19 mouse cellular contexts compared by ENCODE assay signal in the genomic region with DNA sequence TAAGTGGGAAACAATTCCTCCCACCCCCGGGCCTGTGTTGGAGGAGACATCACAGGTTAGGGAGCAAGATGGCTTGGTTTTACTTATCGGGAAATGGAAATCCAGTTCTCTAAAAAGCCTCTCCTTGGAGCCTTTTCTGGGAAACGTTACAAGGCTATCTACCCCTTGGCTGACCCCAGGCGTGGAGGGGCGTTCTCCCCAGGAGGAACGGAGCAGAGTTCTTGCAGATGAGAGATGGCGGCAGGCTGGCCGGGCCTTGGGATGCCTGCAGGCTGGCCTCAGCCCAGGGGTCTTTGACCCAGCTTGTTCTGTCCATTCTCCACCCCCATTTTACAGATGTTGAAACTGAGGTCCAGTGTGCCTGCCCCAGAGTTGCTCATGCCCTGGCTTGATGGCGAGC. TPM values are rescaled to one million over a fixed set of nuclear protein-coding genes. Genes with fewer than 3 reads are reported as not detected.
DNase-seq lines count a peak whose midpoint lies in the region; ATAC-seq and TF ChIP-seq lines count a peak whose summit lies in the region.
"Had no signal": no experiment of that assay in that cellular context is flagged by ENCODE, and none has a peak within 500 bp of the region (broad histone marks: within the 10 kb centered on the region; RNA-seq: fewer than 3 reads in every experiment).

No protein-coding gene starts in this region.

- no peaks in the 10 kb centered on the region for H3K27me3 ChIP-seq in heart, embryonic 11.5 days (ENCODE audit: control insufficient read depth, insufficient read depth, low read length)
- H3K27me3 ChIP-seq in heart, postnatal 0 days (ENCODE audit: control insufficient read depth, insufficient read depth, low read length): no peaks in the 10 kb centered on the region
- H3K27me3 ChIP-seq: forebrain, embryonic 13.5 days; midbrain, embryonic 12.5 days; neural tube, embryonic 13.5 days had no signal

- no peak overlapping the region for H3K27ac ChIP-seq in heart, embryonic 11.5 days (ENCODE audit: low read depth, low read length)
- 0 out of 2 replicates have a peak overlapping the region, but pooled peaks have one; percentile 2 for H3K27ac ChIP-seq in heart, postnatal 0 days (ENCODE audit: low read depth)
- H3K27ac ChIP-seq: embryonic facial prominence, embryonic 10.5 days; forebrain, embryonic 13.5 days; midbrain, embryonic 12.5 days; neural tube, embryonic 13.5 days had no signal

- peak; percentile 97 for DNase-seq in heart, adult 11 months
- DNase-seq in urinary bladder, postnatal 14 days (ENCODE audit: low spot score): peak; percentile 49
- no peak for DNase-seq in urinary bladder, adult 2 months (ENCODE audit: low spot score)
- no peak for DNase-seq in heart, postnatal 0 days (ENCODE audit: low spot score)
- DNase-seq in cerebellum, adult 9-10 months: no peak
- no peak for DNase-seq in cerebellum, adult 9-11 months
- DNase-seq: cerebellum, postnatal 36 days; liver; right cerebral cortex, postnatal 25 days; thymus, adult 18-20 months had no signal

- no peaks in the 10 kb centered on the region for H3K4me1 ChIP-seq in heart, embryonic 11.5 days (ENCODE audit: control insufficient read depth, insufficient read depth, low read length)
- H3K4me1 ChIP-seq in heart, postnatal 0 days (ENCODE audit: control insufficient read depth, insufficient read depth): no peaks in the 10 kb centered on the region
- H3K4me1 ChIP-seq: midbrain, embryonic 12.5 days had no signal

- WGBS in heart, embryonic 11.5 days (ENCODE audit: insufficient replicate concordance): 80% methylated on average over 9 of the region's 9 CpGs
- WGBS in heart, postnatal 0 days: 57% methylated on average over 9 of the region's 9 CpGs

- no peak overlapping the region for H3K4me2 ChIP-seq in heart, embryonic 11.5 days
- no peak overlapping the region for H3K4me2 ChIP-seq in heart, postnatal 0 days (ENCODE audit: low read depth, low read length)
- H3K4me2 ChIP-seq: forebrain, embryonic 13.5 days; midbrain, embryonic 12.5 days; neural tube, embryonic 13.5 days had no signal

- H3K4me3 ChIP-seq in heart, embryonic 11.5 days (ENCODE audit: low read depth, low read length): no peak overlapping the region
- H3K4me3 ChIP-seq in heart, postnatal 0 days (ENCODE audit: low read depth, low read length): no peak overlapping the region
- H3K4me3 ChIP-seq: embryonic facial prominence, embryonic 10.5 days; forebrain, embryonic 13.5 days; midbrain, embryonic 12.5 days; neural tube, embryonic 13.5 days had no signal

- no peak for ATAC-seq in heart, embryonic 11.5 days (replicated peaks; ENCODE audit: insufficient number of reproducible peaks, low FRiP score, low TSS enrichment)
- peak; percentile 25; the same call in 1 of the 2 replicates for ATAC-seq in heart, postnatal 0 days (ENCODE audit: insufficient read depth, low read depth)
- ATAC-seq in megakaryocyte-erythroid progenitor cell, adult 5-6 weeks (replicated peaks; ENCODE audit: low FRiP score, low TSS enrichment, poor library complexity, severe bottlenecking): no peak
- ATAC-seq: CD4-positive, CD25-positive, alpha-beta regulatory T cell, adult 4 months; forebrain, embryonic 13.5 days; hindbrain, embryonic 16.5 days had no signal

- no peak overlapping the region for H3K9ac ChIP-seq in heart, embryonic 11.5 days (ENCODE audit: low read depth, low read length)
- H3K9ac ChIP-seq in heart, postnatal 0 days (replicated peaks; ENCODE audit: low read depth, low read length): no peak overlapping the region
- H3K9ac ChIP-seq: forebrain, embryonic 13.5 days; midbrain, embryonic 12.5 days; neural tube, embryonic 13.5 days had no signal

- no peaks in the 10 kb centered on the region for H3K9me3 ChIP-seq in heart, embryonic 11.5 days (replicated peaks; ENCODE audit: control insufficient read depth, low read length)
- no peaks in the 10 kb centered on the region for H3K9me3 ChIP-seq in heart, postnatal 0 days (replicated peaks; ENCODE audit: control insufficient read depth, low read length)
- H3K9me3 ChIP-seq: embryonic facial prominence, embryonic 10.5 days; forebrain, embryonic 13.5 days; G1E; midbrain, embryonic 12.5 days; neural tube, embryonic 13.5 days had no signal

- no peak for TF ChIP-seq CTCF in heart, postnatal 0 days (IDR thresholded peaks at IDR 0.05; ENCODE audit: low read depth)

- TF ChIP-seq EP300 in heart, postnatal 0 days (IDR thresholded peaks at IDR 0.05; ENCODE audit: low read depth): no peak

- H3K36me3 ChIP-seq in heart, embryonic 11.5 days (ENCODE audit: control insufficient read depth, insufficient read depth, low read length): no peaks in the 10 kb centered on the region
- no peaks in the 10 kb centered on the region for H3K36me3 ChIP-seq in heart, postnatal 0 days (replicated peaks; ENCODE audit: control insufficient read depth, insufficient read depth, low read length)
- H3K36me3 ChIP-seq: embryonic facial prominence, embryonic 10.5 days; G1E; midbrain, embryonic 12.5 days; neural tube, embryonic 13.5 days had no signal

RNA-seq across cellular contexts. Expression of gene Fgd5, which starts 42.4 kb away (rescaled TPM):
- polyA plus RNA-seq in heart, embryonic 11.5 days (2014; fragmentation: Nextera tagmentation; extraction: Ambion mirVana): 9.1 and 10.2 TPM in 2 replicates
- 8.3 and 13.0 TPM in 2 replicates for polyA plus RNA-seq in urinary bladder, adult 2 months (2012; rRNA removed)
- 12.9 and 13.3 TPM in 2 replicates for total RNA-seq in heart, postnatal 0 days (2014; rRNA removed; ENCODE audit: low replicate concordance)
- 7.7 and 8.1 TPM in 2 replicates for polyA plus RNA-seq in heart, postnatal 0 days (2015; fragmentation: Nextera tagmentation; extraction: Ambion mirVana)
- not detected in 2 replicates for total RNA-seq in megakaryocyte-erythroid progenitor cell, adult 5-6 weeks (2014; fragmentation: Nextera tagmentation)
- 0.34 TPM in 1 of 2 replicates, not detected in the other for total RNA-seq in megakaryocyte-erythroid progenitor cell, adult 5-6 weeks (2017)

Comparison
In these comparisons a context has a peak if more than half of its experiments do, and no peak if none do; other contexts are left out.
1. DNase-seq: peak in heart, adult 11 months (single experiment) and urinary bladder, postnatal 14 days (single experiment); none in urinary bladder, adult 2 months (single experiment), heart, postnatal 0 days (single experiment), cerebellum, adult 9-10 months (single experiment) and cerebellum, adult 9-11 months (single experiment).